Mouse (Mus musculus): ENCODE results near the gene Kbtbd4. TPM values are rescaled to one million over a fixed set of nuclear protein-coding genes. Genes with fewer than 3 reads are reported as not detected.

Gene Kbtbd4
- 10 to 100 TPM; 42.4 to 45.3 TPM for polyA plus RNA-seq (2017; shearing (Covaris generic))

DNA sequence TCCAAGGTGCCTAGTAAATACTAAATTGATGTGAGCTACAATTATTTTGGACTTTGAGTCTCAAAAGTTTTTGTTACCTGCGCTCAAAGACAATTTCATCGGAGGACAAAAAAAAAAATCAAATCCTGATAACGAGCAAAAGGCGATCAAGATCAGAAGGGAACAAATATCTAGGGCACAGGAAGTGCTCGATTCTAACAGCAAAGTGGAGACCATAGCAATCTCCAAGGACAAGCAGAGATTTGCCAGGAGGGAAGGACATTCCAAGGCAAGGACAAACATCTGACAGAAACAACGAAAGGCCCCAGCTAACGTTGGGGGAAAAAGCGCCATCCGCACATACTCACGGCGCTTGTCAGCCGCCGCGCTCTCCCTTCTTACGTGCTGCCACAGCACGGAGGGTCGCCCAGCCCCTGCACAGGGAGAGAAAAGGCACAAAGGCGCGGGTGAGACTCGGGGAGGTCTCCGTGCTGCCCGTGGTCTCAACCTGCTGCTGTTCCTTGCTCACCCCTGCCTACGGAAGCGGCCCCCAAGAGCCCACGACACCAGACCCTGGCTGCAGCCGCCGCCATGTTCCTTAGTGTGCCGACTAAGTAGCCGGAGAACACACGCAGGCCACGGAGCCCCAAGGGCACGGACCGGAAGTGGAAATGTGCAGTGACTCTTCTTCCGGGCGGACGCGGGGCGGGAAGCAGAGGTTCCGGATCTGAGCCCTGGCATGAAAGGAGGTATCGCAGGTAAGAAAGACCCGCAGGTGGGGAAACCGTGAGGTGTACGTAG, at the start of gene Kbtbd4, which contains the start of gene Ndufs3:
Gene Kbtbd4 (plus strand): TSS at position 665 of the 780 bp plus-strand sequence.
Gene Ndufs3 (minus strand): TSS at position 752 of the 780 bp plus-strand sequence.

DNA sequence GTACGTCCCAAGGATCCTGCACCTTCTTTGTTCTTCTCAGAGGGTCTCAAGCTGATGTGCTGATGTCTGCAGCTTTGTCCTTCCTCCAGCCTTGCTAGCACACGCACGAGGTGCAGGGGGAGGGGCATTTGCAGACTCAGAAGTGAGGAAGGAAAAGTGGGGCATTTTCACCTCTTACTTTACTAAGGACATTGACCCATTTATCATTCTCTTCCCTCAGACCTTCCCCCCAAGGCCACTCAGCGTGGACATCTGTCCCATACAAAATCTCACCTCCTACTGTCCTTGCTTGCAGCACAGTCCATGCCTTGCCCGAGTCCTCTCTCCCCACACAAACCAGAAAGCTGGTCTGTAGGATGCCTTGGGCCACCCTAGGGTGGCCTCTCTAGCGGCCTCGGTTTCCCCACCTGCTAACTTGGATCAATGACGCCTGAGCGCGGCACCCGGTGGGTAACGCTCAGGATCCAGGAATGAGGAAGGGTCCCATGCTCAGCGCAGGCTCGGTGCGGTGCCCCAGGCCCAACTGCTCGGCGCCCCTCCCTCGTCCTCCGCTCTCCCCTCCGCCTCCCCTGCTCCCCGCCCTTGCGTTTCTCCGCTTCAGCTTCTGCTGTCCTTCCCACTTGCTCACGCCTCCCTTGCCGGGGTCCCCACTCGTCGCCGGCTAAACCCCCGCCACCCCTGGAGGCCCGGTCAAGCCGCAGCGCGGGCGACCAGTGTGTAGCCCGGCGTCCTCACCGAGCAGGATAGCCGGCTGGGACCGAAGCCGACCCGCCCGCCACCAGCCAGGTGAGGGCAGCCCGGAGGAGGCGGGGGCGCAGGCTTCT, 19.1 kb upstream of the Kbtbd4 start, which contains the start of gene C1qtnf4:
Gene C1qtnf4 (plus strand): TSS at position 643 of the 824 bp plus-strand sequence.

DNA sequence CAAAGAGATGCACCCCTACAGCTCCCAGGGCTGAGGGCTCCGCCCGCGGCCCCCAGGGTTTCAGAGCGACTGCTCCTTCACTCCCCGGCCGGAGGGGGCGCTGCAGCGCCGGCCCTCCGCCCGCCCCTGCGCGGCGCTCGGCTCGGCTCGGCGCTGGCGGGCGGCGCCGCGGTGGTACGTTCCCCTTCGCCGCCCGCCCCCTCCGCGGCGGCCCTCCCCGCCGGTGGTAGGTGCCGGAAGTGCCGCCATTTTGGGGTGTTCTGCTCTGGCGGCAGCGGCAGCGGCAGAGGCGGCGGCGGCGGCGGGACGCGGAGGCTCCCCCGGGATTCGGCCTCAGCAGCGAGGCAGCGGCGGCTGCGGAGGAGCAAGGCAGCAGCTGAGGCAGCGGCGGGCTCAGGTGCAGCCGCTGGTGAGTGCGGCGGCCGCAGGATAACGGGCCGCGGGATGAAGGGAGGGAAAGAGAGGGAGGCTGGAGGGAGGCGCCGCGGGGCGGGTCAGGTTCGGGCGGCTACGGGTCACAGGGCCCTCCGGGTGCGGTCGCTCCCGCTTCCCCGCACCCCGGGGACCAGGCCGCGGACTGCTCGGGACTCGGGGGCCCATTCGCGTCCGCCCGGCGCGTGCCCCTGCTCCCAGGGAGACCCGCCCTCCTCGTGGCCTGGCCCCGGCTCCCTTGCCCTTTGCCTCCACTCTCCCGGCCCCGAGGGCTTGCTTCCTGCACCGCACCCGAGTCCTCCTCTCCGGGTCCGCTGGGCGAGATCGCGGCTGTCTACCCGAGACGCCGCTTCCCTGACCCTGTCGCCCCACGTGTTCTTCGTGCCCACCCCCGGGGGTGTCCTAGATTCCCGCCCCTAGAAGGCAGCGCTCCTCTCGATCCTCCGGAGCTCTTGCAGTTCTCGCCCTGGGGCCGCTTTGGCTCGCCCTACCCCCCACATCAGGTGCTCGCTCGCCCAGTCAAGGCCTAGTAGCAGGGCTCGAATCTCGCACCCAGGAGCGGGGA, 36.0 kb downstream of the Kbtbd4 start, which contains the start of gene Celf1:
Gene Celf1 (plus strand): TSS at position 150 of the 997 bp plus-strand sequence.

Other genes with a start within 250 kb of the Kbtbd4 start
- gene Nup160, start 227.5 kb upstream of the Kbtbd4 start, polyA plus RNA-seq (2017; shearing (Covaris generic)), result 10 to 100 TPM; 44.5 to 48.9 TPM
- 100 to 1,000 TPM; 160 to 165 TPM for gene Fnbp4, start 159.4 kb upstream of the Kbtbd4 start, polyA plus RNA-seq (2017; shearing (Covaris generic))
- gene Agbl2, start 122.0 kb upstream of the Kbtbd4 start, polyA plus RNA-seq (2017; shearing (Covaris generic)), result under 1 TPM; 0.06 to 0.32 TPM
- gene Mtch2, start 57.6 kb upstream of the Kbtbd4 start, polyA plus RNA-seq (2017; shearing (Covaris generic)), result 100 to 1,000 TPM; 127 to 133 TPM
- 1 to 10 TPM; 3.4 to 3.8 TPM for gene C1qtnf4, start 18.9 kb upstream of the Kbtbd4 start, polyA plus RNA-seq (2017; shearing (Covaris generic))
- gene Ndufs3, start 87 bp downstream of the Kbtbd4 start, polyA plus RNA-seq (2017; shearing (Covaris generic)), result 100 to 1,000 TPM; 159 to 167 TPM
- 100 to 1,000 TPM in 1 of 2 experiments, 10 to 100 TPM in 1; 92.0 to 111 TPM for gene Celf1, start 35.6 kb downstream of the Kbtbd4 start, polyA plus RNA-seq (2017; shearing (Covaris generic))
- 1 to 10 TPM; 1.2 to 9.4 TPM for gene Rapsn, start 130.9 kb downstream of the Kbtbd4 start, polyA plus RNA-seq (2017; shearing (Covaris generic))
- gene Psmc3, start 149.3 kb downstream of the Kbtbd4 start, polyA plus RNA-seq (2017; shearing (Covaris generic)), result 100 to 1,000 TPM; 257 to 287 TPM
- 10 to 100 TPM; 45.1 to 53.8 TPM for gene Slc39a13, start 165.7 kb downstream of the Kbtbd4 start, polyA plus RNA-seq (2017; shearing (Covaris generic))
- 1 to 10 TPM in 1 of 2 experiments, under 1 TPM in 1; 0.53 to 5.9 TPM for gene Spi1, start 177.7 kb downstream of the Kbtbd4 start, polyA plus RNA-seq (2017; shearing (Covaris generic))
- gene Mybpc3, start 213.4 kb downstream of the Kbtbd4 start, polyA plus RNA-seq (2017; shearing (Covaris generic)), result under 1 TPM; 0.13 to 0.82 TPM